Mouse (Mus musculus) 3134 (cell line): ENCODE measurements around the gene Lect2.
A peak's percentile ranks its signal among the peaks of the same experiment; 100 is the strongest.

Source experiments
- DNase-seq: peaks from one replicate; pipeline ENCODE4 v3.0.0-alpha.2; 2011; ENCODE audit warnings: low spot score; ENCODE audit not compliant: insufficient read length; ENCODE audit errors: extremely low read depth

The Lect2 gene

GRCm38 (mm10) chr13:56558811-56559210, 10.5 kb upstream of the Lect2 start:
- no peak for DNase-seq

GRCm38 (mm10) chr13:56556701-56557100, 8.4 kb upstream of the Lect2 start:
- DNase-seq: no peak

- DNase-seq: no peak
Measured at GRCm38 (mm10) chr13:56555957-56556356, 7.7 kb upstream of the Lect2 start.

- DNase-seq: peak; percentile 23
Measured at GRCm38 (mm10) chr13:56554409-56554808, 6.1 kb upstream of the Lect2 start.

GRCm38 (mm10) chr13:56553923-56554322, 5.6 kb upstream of the Lect2 start:
- DNase-seq: no peak

- DNase-seq: no peak
Measured at GRCm38 (mm10) chr13:56551661-56552060, 3.4 kb upstream of the Lect2 start.

- DNase-seq: no peak
Measured at GRCm38 (mm10) chr13:56550574-56550973, 2.3 kb upstream of the Lect2 start.

- peak; percentile 78 for DNase-seq
Measured at GRCm38 (mm10) chr13:56549364-56549763, 1.1 kb upstream of the Lect2 start.

GRCm38 (mm10) chr13:56544956-56545355, 3.3 kb downstream of the Lect2 start:
- no peak for DNase-seq

- DNase-seq: no peak
Measured at GRCm38 (mm10) chr13:56543805-56544204, 4.5 kb downstream of the Lect2 start.

- DNase-seq: no peak
Measured at GRCm38 (mm10) chr13:56539846-56540245, 8.5 kb downstream of the Lect2 start.

- DNase-seq: no peak
Measured at GRCm38 (mm10) chr13:56537026-56537425, 11.3 kb downstream of the Lect2 start.

GRCm38 (mm10) chr13:56535570-56535969, 12.7 kb downstream of the Lect2 start:
- no peak for DNase-seq

GRCm38 (mm10) chr13:56534931-56535330, 13.4 kb downstream of the Lect2 start:
- no peak for DNase-seq

GRCm38 (mm10) chr13:56529685-56530084, 18.6 kb downstream of the Lect2 start:
- no peak for DNase-seq

- DNase-seq: no peak
Measured at GRCm38 (mm10) chr13:56529031-56529430, 19.3 kb downstream of the Lect2 start.

GRCm38 (mm10) chr13:56528281-56528680, 20.0 kb downstream of the Lect2 start:
- DNase-seq: no peak

GRCm38 (mm10) chr13:56527846-56528245, 20.5 kb downstream of the Lect2 start:
- DNase-seq: no peak

- DNase-seq: no peak
Measured at GRCm38 (mm10) chr13:56526871-56527270, 21.4 kb downstream of the Lect2 start.

GRCm38 (mm10) chr13:56522821-56523167, 25.5 kb downstream of the Lect2 start:
- DNase-seq: no peak

- DNase-seq: peak; percentile 96
Measured at GRCm38 (mm10) chr13:56522081-56522820, 26.1 kb downstream of the Lect2 start, which contains the start of gene Fbxl21. Gene Fbxl21, plus strand, starts transcription at chr13:56522472.

- no peak for DNase-seq
Measured at GRCm38 (mm10) chr13:56516816-56517215, 31.5 kb downstream of the Lect2 start.

GRCm38 (mm10) chr13:56516311-56516710, 32.0 kb downstream of the Lect2 start:
- DNase-seq: no peak
